Mouse (Mus musculus) stomach, postnatal 0 days (tissue): ENCODE results near the gene Traf6.

Experiments
- CTCF ChIP-seq: IDR thresholded peaks from 2 replicates; pipeline ENCODE4 v1.5.1; 2016; ENCODE audit warnings: antibody characterized with exemption, low read depth, mild to moderate bottlenecking, moderate library complexity
- EP300 ChIP-seq: optimal IDR thresholded peaks from 2 replicates; pipeline ENCODE3; 2016; ENCODE audit warnings: antibody characterized with exemption

GRCm38 (mm10) chr2:101705941-101706485 is 27.8 kb downstream of the Traf6 start:
- peak; percentile 71 for TF ChIP-seq CTCF
- TF ChIP-seq EP300 = no peak
